Mouse (Mus musculus) C2C12 (cell line): ENCODE results near the gene Bpifb9a.
"Not testable (repeated sequence)": the region's sequence is repeated elsewhere in the genome, so short reads cannot be mapped to it uniquely, and the experiment has no call there.

Experiments used
- CEBPB ChIP-seq: IDR thresholded peaks from one replicate; pipeline ENCODE4 v1.6.1; 2011; ENCODE audit warnings: low read depth, mild to moderate bottlenecking, control low read depth, moderate library complexity
- CTCF ChIP-seq: IDR thresholded peaks from one replicate; pipeline ENCODE4 v1.5.1; 2011; ENCODE audit not compliant: control insufficient read depth, insufficient read depth, insufficient read length
- MAX ChIP-seq: IDR thresholded peaks from one replicate; pipeline ENCODE4 v1.6.1; 2011; ENCODE audit warnings: mild to moderate bottlenecking, control low read depth
- USF1 ChIP-seq: IDR thresholded peaks from one replicate; pipeline ENCODE4 v1.6.1; 2011; ENCODE audit warnings: low read depth, mild to moderate bottlenecking, control low read depth, moderate library complexity

DNA sequence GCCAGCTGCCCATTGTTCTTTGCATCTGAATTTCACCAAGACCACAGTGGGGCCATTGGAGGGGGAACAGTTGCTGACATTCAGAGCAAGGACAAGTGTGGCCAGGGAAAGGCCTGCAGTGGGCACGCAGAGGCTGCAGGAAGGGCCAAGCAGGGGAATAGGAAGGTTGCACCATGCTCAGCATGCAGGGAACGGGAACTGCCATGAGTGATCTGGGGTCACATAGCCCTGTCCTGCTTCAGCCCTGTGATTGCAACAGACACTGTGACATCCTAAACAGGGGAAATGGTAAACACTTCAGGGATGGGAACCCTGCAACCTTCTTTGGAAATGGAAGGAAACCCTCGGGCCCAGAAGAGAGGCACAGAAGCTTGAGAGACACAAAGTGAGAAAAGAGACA is 47.0 kb downstream of the Bpifb9a start:
- not testable (repeated sequence) for TF ChIP-seq CTCF, MAX, CEBPB, USF1
